7 mouse cellular contexts compared by ENCODE assay signal in the genomic region with DNA sequence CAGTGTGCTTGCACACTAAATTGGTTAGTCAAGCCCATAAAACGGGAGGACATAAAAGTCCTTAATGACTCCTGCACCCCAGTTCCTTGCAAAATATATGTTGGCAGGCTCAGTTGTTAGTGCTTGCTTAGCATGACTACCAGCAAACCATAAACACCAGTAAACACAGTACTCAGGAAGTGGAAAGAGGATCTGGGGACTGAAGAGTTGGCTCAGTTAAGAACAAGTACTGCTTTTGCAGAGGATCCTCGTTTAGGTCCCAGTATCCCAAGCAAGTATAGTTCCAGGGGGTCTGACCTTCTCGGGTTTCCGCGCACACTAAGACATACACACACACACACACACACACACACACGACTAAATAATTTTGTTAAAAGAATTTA. TPM values are rescaled to one million over a fixed set of nuclear protein-coding genes. Genes with fewer than 3 reads are reported as not detected.
A peak's percentile ranks its signal among the peaks of the same experiment; 100 is the strongest.
DNase-seq lines count a peak whose midpoint lies in the region; ATAC-seq and TF ChIP-seq lines count a peak whose summit lies in the region.

No protein-coding gene starts in this region.

- ATAC-seq in lung, postnatal 0 days = peak; percentile 59
- peak; percentile 25; the same call in 1 of the 2 replicates for ATAC-seq in forebrain, embryonic 11.5 days (replicated peaks; ENCODE audit: low FRiP score)
- peak; percentile 46 for ATAC-seq in liver, embryonic 13.5 days (ENCODE audit: low read depth)
- peak; percentile 29 for ATAC-seq in stomach, embryonic 16.5 days (ENCODE audit: insufficient read depth, low FRiP score)

- no peak for TF ChIP-seq CTCF in lung, postnatal 0 days (IDR thresholded peaks at IDR 0.05)

- TF ChIP-seq EP300 in lung, postnatal 0 days (IDR thresholded peaks at IDR 0.05) = peak; percentile 52

- no peaks in the 10 kb centered on the region for H3K27me3 ChIP-seq in lung, postnatal 0 days (replicated peaks; ENCODE audit: insufficient read depth, low read length)
- no peaks in the 10 kb centered on the region for H3K27me3 ChIP-seq in forebrain, embryonic 11.5 days (ENCODE audit: control insufficient read depth, insufficient read depth, low read length)
- no peaks in the 10 kb centered on the region for H3K27me3 ChIP-seq in liver, embryonic 13.5 days
- H3K27me3 ChIP-seq in stomach, embryonic 16.5 days (ENCODE audit: control insufficient read depth, insufficient read depth, low read length) = no peaks in the 10 kb centered on the region

- H3K27ac ChIP-seq in lung, postnatal 0 days (ENCODE audit: low read length) = peak overlapping the region; percentile 78
- H3K27ac ChIP-seq in forebrain, embryonic 11.5 days (ENCODE audit: low read depth, low read length) = 0 out of 2 replicates have a peak overlapping the region, but pooled peaks have one; percentile 53
- peak overlapping the region; percentile 81 for H3K27ac ChIP-seq in liver, embryonic 13.5 days
- H3K27ac ChIP-seq in stomach, embryonic 16.5 days (ENCODE audit: low read length) = peak overlapping the region; percentile 90

- WGBS in lung, postnatal 0 days = 34% methylated on average over 6 of the region's 6 CpGs
- 43% methylated on average over 6 of the region's 6 CpGs for WGBS in forebrain, embryonic 11.5 days
- WGBS in liver, embryonic 13.5 days (ENCODE audit: insufficient replicate concordance) = 28% methylated on average over 6 of the region's 6 CpGs
- WGBS in stomach, embryonic 16.5 days = 30% methylated on average over 6 of the region's 6 CpGs

- DNase-seq in lung, postnatal 0 days (ENCODE audit: low spot score) = no peak
- no peak for DNase-seq in lung, postnatal 14 days
- no peak for DNase-seq in forebrain, embryonic 11.5 days (ENCODE audit: low spot score)
- DNase-seq in liver, embryonic 13.5 days = no peak
- DNase-seq in frontal cortex, postnatal 14 days (ENCODE audit: low spot score in 2 of 2) = no peak
- DNase-seq in ovary, postnatal 14 days (ENCODE audit: low spot score) = no peak

- H3K36me3 ChIP-seq in lung, postnatal 0 days (ENCODE audit: insufficient read depth, low read length) = peaks cover 14% of the 10 kb centered on the region; the same call in 1 of the 2 replicates
- no peaks in the 10 kb centered on the region; the same call in 1 of the 2 replicates for H3K36me3 ChIP-seq in forebrain, embryonic 11.5 days (ENCODE audit: control insufficient read depth, insufficient read depth, low read length)
- H3K36me3 ChIP-seq in liver, embryonic 13.5 days = peaks cover 13% of the 10 kb centered on the region; the same call in 1 of the 2 replicates
- no peaks in the 10 kb centered on the region; the same call in 1 of the 2 replicates for H3K36me3 ChIP-seq in stomach, embryonic 16.5 days (ENCODE audit: control insufficient read depth, insufficient read depth, low read length)

- H3K9ac ChIP-seq in lung, postnatal 0 days (replicated peaks; ENCODE audit: low read depth) = no peak overlapping the region
- peak overlapping the region; percentile 60; the same call in 1 of the 2 replicates for H3K9ac ChIP-seq in forebrain, embryonic 11.5 days (ENCODE audit: low read length)
- H3K9ac ChIP-seq in liver, embryonic 13.5 days = peak overlapping the region; percentile 46
- H3K9ac ChIP-seq in stomach, embryonic 16.5 days (ENCODE audit: low read length) = no peak overlapping the region; the same call in 1 of the 2 replicates

- H3K4me3 ChIP-seq in lung, postnatal 0 days (ENCODE audit: low read depth, low read length) = peak overlapping the region; percentile 71
- peak overlapping the region; percentile 50 for H3K4me3 ChIP-seq in forebrain, embryonic 11.5 days (ENCODE audit: low read depth, low read length)
- H3K4me3 ChIP-seq in liver, embryonic 13.5 days (replicated peaks) = peak overlapping the region; percentile 79
- H3K4me3 ChIP-seq in stomach, embryonic 16.5 days (replicated peaks; ENCODE audit: low read length) = peak overlapping the region; percentile 69

- H3K4me1 ChIP-seq in lung, postnatal 0 days (ENCODE audit: insufficient read depth, low read depth, low read length) = peaks cover 9% of the 10 kb centered on the region; the same call in 1 of the 2 replicates
- H3K4me1 ChIP-seq in forebrain, embryonic 11.5 days (replicated peaks; ENCODE audit: control insufficient read depth, insufficient read depth, low read length) = peaks cover 3% of the 10 kb centered on the region; the same call in 1 of the 2 replicates
- peaks cover 60% of the 10 kb centered on the region for H3K4me1 ChIP-seq in liver, embryonic 13.5 days (replicated peaks)
- peaks cover 14% of the 10 kb centered on the region for H3K4me1 ChIP-seq in stomach, embryonic 16.5 days (ENCODE audit: control insufficient read depth, insufficient read depth, low read length)

- H3K4me2 ChIP-seq in lung, postnatal 0 days (replicated peaks; ENCODE audit: low read depth, low read length) = peak overlapping the region; percentile 79
- H3K4me2 ChIP-seq in forebrain, embryonic 11.5 days (ENCODE audit: low read depth, low read length, severe bottlenecking) = peak overlapping the region; percentile 66
- peak overlapping the region; percentile 86 for H3K4me2 ChIP-seq in liver, embryonic 13.5 days
- H3K4me2 ChIP-seq in stomach, embryonic 16.5 days (ENCODE audit: low read depth, low read length) = peak overlapping the region; percentile 92

- no peaks in the 10 kb centered on the region for H3K9me3 ChIP-seq in lung, postnatal 0 days (ENCODE audit: low read length)
- H3K9me3 ChIP-seq in forebrain, embryonic 11.5 days (ENCODE audit: control insufficient read depth, low read length) = no peaks in the 10 kb centered on the region
- H3K9me3 ChIP-seq in liver, embryonic 13.5 days (replicated peaks) = no peaks in the 10 kb centered on the region
- no peaks in the 10 kb centered on the region for H3K9me3 ChIP-seq in stomach, embryonic 16.5 days (replicated peaks; ENCODE audit: control insufficient read depth, low read length)

RNA-seq across cellular contexts. Expression of a gene that starts 0.4 kb away (rescaled TPM):
- 96.7 and 97.3 TPM in 2 replicates for polyA plus RNA-seq in lung, postnatal 0 days (2015; fragmentation: Nextera tagmentation; extraction: Ambion mirVana)
- 105 TPM in 2 replicates for polyA plus RNA-seq in forebrain, embryonic 11.5 days (2014; fragmentation: Nextera tagmentation; extraction: Ambion mirVana)
- polyA plus RNA-seq in liver, embryonic 13.5 days (2015; fragmentation: Nextera tagmentation; extraction: Ambion mirVana) = 44.9 and 49.5 TPM in 2 replicates
- polyA plus RNA-seq in stomach, embryonic 16.5 days (2015; fragmentation: Nextera tagmentation; extraction: Ambion mirVana) = 104 and 106 TPM in 2 replicates

RNA-seq across cellular contexts. Expression of a gene that starts 38.9 kb away (rescaled TPM):
- 87.1 and 99.2 TPM in 2 replicates for polyA plus RNA-seq in lung, postnatal 0 days (2015; fragmentation: Nextera tagmentation; extraction: Ambion mirVana)
- polyA plus RNA-seq in forebrain, embryonic 11.5 days (2014; fragmentation: Nextera tagmentation; extraction: Ambion mirVana) = 193 and 194 TPM in 2 replicates
- 77.9 and 98.0 TPM in 2 replicates for polyA plus RNA-seq in liver, embryonic 13.5 days (2015; fragmentation: Nextera tagmentation; extraction: Ambion mirVana)
- polyA plus RNA-seq in stomach, embryonic 16.5 days (2015; fragmentation: Nextera tagmentation; extraction: Ambion mirVana) = 149 and 153 TPM in 2 replicates

RNA-seq across cellular contexts. Expression of a gene that starts 38.9 kb away (rescaled TPM):
- 4.8 and 6.3 TPM in 2 replicates for polyA plus RNA-seq in lung, postnatal 0 days (2015; fragmentation: Nextera tagmentation; extraction: Ambion mirVana)
- polyA plus RNA-seq in forebrain, embryonic 11.5 days (2014; fragmentation: Nextera tagmentation; extraction: Ambion mirVana) = 10.2 and 10.3 TPM in 2 replicates
- polyA plus RNA-seq in liver, embryonic 13.5 days (2015; fragmentation: Nextera tagmentation; extraction: Ambion mirVana) = 6.2 and 7.7 TPM in 2 replicates
- polyA plus RNA-seq in stomach, embryonic 16.5 days (2015; fragmentation: Nextera tagmentation; extraction: Ambion mirVana) = 11.1 and 11.9 TPM in 2 replicates

RNA-seq across cellular contexts. Expression of a gene that starts 47.1 kb away (rescaled TPM):
- polyA plus RNA-seq in lung, postnatal 0 days (2015; fragmentation: Nextera tagmentation; extraction: Ambion mirVana) = 0.53 and 0.81 TPM in 2 replicates
- polyA plus RNA-seq in forebrain, embryonic 11.5 days (2014; fragmentation: Nextera tagmentation; extraction: Ambion mirVana) = 1.5 and 3.4 TPM in 2 replicates
- polyA plus RNA-seq in liver, embryonic 13.5 days (2015; fragmentation: Nextera tagmentation; extraction: Ambion mirVana) = 0.92 and 0.95 TPM in 2 replicates
- polyA plus RNA-seq in stomach, embryonic 16.5 days (2015; fragmentation: Nextera tagmentation; extraction: Ambion mirVana) = 2.2 and 2.3 TPM in 2 replicates

Comparison
In these comparisons a context has a peak if more than half of its experiments do, and no peak if none do; other contexts are left out.
1. H3K9ac ChIP-seq: peak in forebrain, embryonic 11.5 days (single experiment) and liver, embryonic 13.5 days (single experiment); none in lung, postnatal 0 days (single experiment) and stomach, embryonic 16.5 days (single experiment).
2. Peak in every context shown above with its lines, with median percentiles within 50 percentile points of each other: ATAC-seq, H3K27ac ChIP-seq, H3K4me2 ChIP-seq and H3K4me3 ChIP-seq.